Mouse (Mus musculus) adrenal gland, adult 2 months (tissue): ENCODE results near the gene Morf4l1. TPM values are rescaled to one million over a fixed set of nuclear protein-coding genes. Genes with fewer than 3 reads are reported as not detected.

Source experiments
- DNase-seq: peaks from one replicate; pipeline ENCODE4 v3.0.0; 2021
- long read RNA-seq: library from polyadenylated mRNA; stranded (forward); transcript quantifications from one replicate; pipeline ENCODE4 v2.0.0, GENCODE M21; 2021
- polyA plus RNA-seq: library from polyadenylated mRNA; depleted of rRNA; stranded (reverse); fragments of >200 nt; gene quantifications from 2 replicates; pipeline ENCODE4 v1.2.3, GENCODE M21; 2012; rRNA removed
- total RNA-seq, 2 experiments: library from RNA; stranded (reverse); gene quantifications; 2 replicates each; pipeline ENCODE4 v1.2.3; 2021

Morf4l1 gene
- total RNA-seq (100 to 1,000 TPM; 241 to 321 TPM), polyA plus RNA-seq (25.4 and 26.1 TPM in 2 replicates)
- long read RNA-seq, transcript Morf4l1-201 (13 exons, 1,882 nt), result minor isoform, 5 of 183 reads
- long read RNA-seq, transcript Morf4l1-202 (12 exons, 1,824 nt), result major isoform, 147 of 183 reads
- long read RNA-seq, partial matches to known transcripts, result 21 of 183 reads
- long read RNA-seq, other reads (novel, unspliced or antisense), result 10 of 183 reads

GRCm38 (mm10) chr9:90114567-90115307, at the start of gene Morf4l1:
Gene Morf4l1 (minus strand): TSS chr9:90114774.
- DNase-seq, result peak; percentile 98

GRCm38 (mm10) chr9:90163749-90164095, 49.1 kb upstream of the Morf4l1 start:
- peak; percentile 73 for DNase-seq

- DNase-seq, result peak; percentile 65
Measured at GRCm38 (mm10) chr9:90162926-90163748, 48.6 kb upstream of the Morf4l1 start, which contains the start of gene Adamts7. Gene Adamts7 (plus strand): TSS chr9:90163069.

GRCm38 (mm10) chr9:90162243-90162925, 47.8 kb upstream of the Morf4l1 start:
- peak; percentile 82 for DNase-seq

- peak; percentile 50 for DNase-seq
Measured at GRCm38 (mm10) chr9:90146869-90147268, 32.3 kb upstream of the Morf4l1 start.

GRCm38 (mm10) chr9:90145788-90146187, 31.2 kb upstream of the Morf4l1 start:
- peak; percentile 90 for DNase-seq

GRCm38 (mm10) chr9:90136678-90136965, 22.0 kb upstream of the Morf4l1 start:
- DNase-seq, result no peak

GRCm38 (mm10) chr9:90135963-90136677, 21.5 kb upstream of the Morf4l1 start:
- DNase-seq, result no peak

GRCm38 (mm10) chr9:90135466-90135865, 20.9 kb upstream of the Morf4l1 start:
- no peak for DNase-seq

- no peak for DNase-seq
Measured at GRCm38 (mm10) chr9:90133562-90134355, 19.2 kb upstream of the Morf4l1 start.

GRCm38 (mm10) chr9:90128636-90129201, 14.1 kb upstream of the Morf4l1 start:
- DNase-seq, result no peak

GRCm38 (mm10) chr9:90127146-90127545, 12.6 kb upstream of the Morf4l1 start:
- no peak for DNase-seq

GRCm38 (mm10) chr9:90126260-90127010, 11.9 kb upstream of the Morf4l1 start:
- DNase-seq, result peak; percentile 88

GRCm38 (mm10) chr9:90125416-90126099, 11.0 kb upstream of the Morf4l1 start:
- no peak for DNase-seq

GRCm38 (mm10) chr9:90124873-90125245, 10.3 kb upstream of the Morf4l1 start:
- DNase-seq, result no peak

GRCm38 (mm10) chr9:90124156-90124872, 9.7 kb upstream of the Morf4l1 start:
- DNase-seq, result no peak

- DNase-seq, result no peak
Measured at GRCm38 (mm10) chr9:90122246-90122740, 7.7 kb upstream of the Morf4l1 start.

- no peak for DNase-seq
Measured at GRCm38 (mm10) chr9:90117234-90117633, 2.7 kb upstream of the Morf4l1 start.
